Mouse (Mus musculus) small intestine, adult 2 months (tissue): Measurements from ENCODE around the gene Retnlb.

Experiments
- CTCF ChIP-seq: fragments of 200-500 bp; IDR thresholded peaks from 2 replicates; pipeline ENCODE4 v1.5.1; 2012; ENCODE audit warnings: low read depth, mild to moderate bottlenecking, control low read depth, inconsistent platforms, low read length, moderate library complexity, mixed read lengths; ENCODE audit not compliant: insufficient replicate concordance, insufficient read length; ENCODE audit errors: extremely low read depth
- POLR2A ChIP-seq: fragments of 200-500 bp; IDR thresholded peaks from 2 replicates; pipeline ENCODE4 v1.6.1; 2012; ENCODE audit warnings: low read depth, mild to moderate bottlenecking, control low read depth, inconsistent platforms, low read length, moderate library complexity

GRCm38 (mm10) chr16:48798285-48798684 is 18.4 kb upstream of the Retnlb start:
- no peak for TF ChIP-seq CTCF
- no peak for TF ChIP-seq POLR2A
